Mouse (Mus musculus) cerebellum, adult 9-10 months (tissue): Measurements from ENCODE around the gene Olfr683.
"Not testable (repeated sequence)": the region's sequence is repeated elsewhere in the genome, so short reads cannot be mapped to it uniquely, and the experiment has no call there.

Experiments used
- DNase-seq: peaks from one replicate; pipeline ENCODE4 v3.0.0; 2022

Olfr683 gene

GRCm38 (mm10) chr7:105146912-105147311 lies at the start of gene Olfr683:
Olfr683 (minus strand) TSS chr7:105147012.
- no peak for DNase-seq

DNA sequence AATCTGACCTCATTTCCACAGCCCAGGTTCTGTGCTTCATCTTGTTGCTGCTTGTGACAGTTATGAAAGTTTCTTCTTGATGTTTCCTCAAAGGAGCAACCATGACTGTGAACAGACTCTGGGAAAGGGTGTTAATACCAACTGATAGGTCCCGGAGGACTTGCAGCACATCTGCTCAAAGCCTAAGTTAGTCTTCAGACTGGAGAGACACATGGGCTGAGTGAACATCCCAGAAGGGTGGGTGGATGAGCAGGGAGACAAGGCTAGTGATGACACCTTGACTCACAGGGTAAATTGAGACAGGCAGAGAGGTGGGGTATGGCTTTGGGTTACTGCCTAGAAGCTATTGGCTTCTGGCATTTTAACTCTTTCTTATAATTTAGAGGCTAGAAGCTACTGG lies 39.1 kb upstream of the Olfr683 start, which contains the start of gene Olfr685:
Olfr685 (minus strand) TSS at position 101 of the 400 bp plus-strand sequence.
- no peak for DNase-seq

DNA sequence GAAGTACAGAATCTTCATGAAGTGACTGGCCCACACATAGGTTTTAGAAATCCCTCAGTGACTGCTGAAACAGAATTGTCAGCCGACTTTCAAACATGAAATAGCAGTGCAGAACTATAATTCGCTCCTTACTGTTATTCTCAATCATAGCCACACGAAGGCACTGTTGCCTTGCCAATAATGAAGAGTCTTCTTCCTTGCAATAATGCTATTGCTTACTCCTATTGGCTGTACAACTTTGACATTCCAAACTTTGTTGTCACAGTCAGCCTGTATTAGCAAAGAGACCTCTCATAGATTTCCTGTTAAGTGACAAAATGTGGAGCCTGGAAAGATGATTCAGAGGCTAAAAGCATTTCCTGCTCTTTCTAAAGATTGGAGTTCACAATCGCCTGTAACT lies 24.0 kb upstream of the Olfr683 start:
- DNase-seq = peak; percentile 0

- DNase-seq = no peak
Observed at GRCm38 (mm10) chr7:105163553-105163952, 16.7 kb upstream of the Olfr683 start, which contains the start of gene Olfr684. Olfr684 (minus strand) TSS chr7:105163653.

- no peak for DNase-seq
Observed at GRCm38 (mm10) chr7:105141275-105141674, 5.5 kb downstream of the Olfr683 start.

- no peak for DNase-seq
Observed at GRCm38 (mm10) chr7:105116536-105116935, 30.3 kb downstream of the Olfr683 start, which contains the start of gene Olfr681. Olfr681 (plus strand) TSS chr7:105116836.

GRCm38 (mm10) chr7:105092717-105093116 lies 54.1 kb downstream of the Olfr683 start, which contains the start of gene Olfr680-ps1:
Olfr680-ps1 (minus strand) TSS chr7:105092817.
- not testable (repeated sequence) for DNase-seq
